Mouse (Mus musculus) gastrocnemius, postnatal 25 days (tissue): ENCODE results near the gene Gm28269. TPM values are rescaled to one million over a fixed set of nuclear protein-coding genes. Genes with fewer than 3 reads are reported as not detected.

Experiments used
- DNase-seq: peaks from one replicate; pipeline ENCODE4 v3.0.0; 2022
- long read RNA-seq, 2 experiments: library from polyadenylated mRNA; stranded (forward); transcript quantifications; one replicate each; pipeline ENCODE4 v2.0.0; 2021
- total RNA-seq, 2 experiments: library from RNA; stranded (reverse); gene quantifications; 1 replicate in 1 of 2; 2 replicates in 1 of 2; pipeline ENCODE4 v1.2.3; 2021

Gene Gm28269
- total RNA-seq: not detected
- long read RNA-seq, experiment 1: 0 reads
- long read RNA-seq, experiment 2: 0 reads

- no peak for DNase-seq
Observed at GRCm38 (mm10) chrX:21744997-21745396, at the start of gene Gm28269. Gene Gm28269 (minus strand): TSS chrX:21745097.

GRCm38 (mm10) chrX:21716885-21717284 lies 28.0 kb downstream of the Gm28269 start:
- no peak for DNase-seq

GRCm38 (mm10) chrX:21715293-21715692 lies 29.6 kb downstream of the Gm28269 start:
- no peak for DNase-seq

- DNase-seq: no peak
Observed at GRCm38 (mm10) chrX:21714829-21715228, 30.1 kb downstream of the Gm28269 start, which contains the start of gene Slc6a14. Gene Slc6a14 (plus strand): TSS chrX:21714896.

GRCm38 (mm10) chrX:21704470-21704869 lies 40.4 kb downstream of the Gm28269 start:
- DNase-seq: no peak

- no peak for DNase-seq
Observed at GRCm38 (mm10) chrX:21701646-21702045, 43.3 kb downstream of the Gm28269 start.

GRCm38 (mm10) chrX:21695687-21696086 lies 49.2 kb downstream of the Gm28269 start:
- DNase-seq: no peak

GRCm38 (mm10) chrX:21695220-21695619 lies 49.7 kb downstream of the Gm28269 start:
- DNase-seq: no peak

Other genes with a start within 250 kb of the Gm28269 start
- gene Slc6a14, start 30.2 kb downstream of the Gm28269 start, total RNA-seq: not detected